Mouse (Mus musculus) heart, embryonic 15.5 days (tissue): ENCODE data around the gene Hapln2. TPM values are rescaled to one million over a fixed set of nuclear protein-coding genes. Genes with fewer than 3 reads are reported as not detected.
A peak's percentile ranks its signal among the peaks of the same experiment; 100 is the strongest.

Experiments used
- ATAC-seq: fragments of 200-750 bp; cut with Nextera tagmentation; replicated peaks from 2 replicates; pipeline ENCODE4 v1.8.0; 2017; ENCODE audit warnings: low read depth, moderate TSS enrichment; ENCODE audit not compliant: insufficient number of reproducible peaks, insufficient read depth, low FRiP score
- H3K27ac ChIP-seq: fragments of 300-500 bp; sonication (generic); 2 replicates; pipeline ENCODE4 v1.5.1; 2015; ENCODE audit warnings: mild to moderate bottlenecking, inconsistent platforms
- H3K27me3 ChIP-seq: fragments of 300-500 bp; sonication (generic); 2 replicates; pipeline ENCODE4 v1.6.1; 2015; ENCODE audit warnings: inconsistent platforms
- H3K36me3 ChIP-seq: fragments of 300-500 bp; sonication (generic); 2 replicates; pipeline ENCODE4 v1.6.1; 2015; ENCODE audit warnings: mild to moderate bottlenecking, inconsistent platforms
- H3K4me1 ChIP-seq: fragments of 300-500 bp; sonication (generic); replicated peaks from 2 replicates; pipeline ENCODE4 v1.6.1; 2015; ENCODE audit warnings: inconsistent platforms
- H3K4me2 ChIP-seq: fragments of 300-500 bp; sonication (generic); 2 replicates; pipeline ENCODE4 v1.6.1; 2015; ENCODE audit warnings: inconsistent platforms, mild to moderate bottlenecking, moderate library complexity
- H3K4me3 ChIP-seq: fragments of 300-500 bp; sonication (generic); 2 replicates; pipeline ENCODE4 v1.5.1; 2015; ENCODE audit warnings: mild to moderate bottlenecking, inconsistent platforms
- H3K9ac ChIP-seq: fragments of 300-500 bp; sonication (generic); 2 replicates; pipeline ENCODE4 v1.6.1; 2015; ENCODE audit warnings: mild to moderate bottlenecking, inconsistent platforms
- H3K9me3 ChIP-seq: fragments of 300-500 bp; sonication (generic); replicated peaks from 2 replicates; pipeline ENCODE4 v1.6.1; 2016; ENCODE audit warnings: inconsistent platforms
- WGBS: fragments of 180-500 bp; shearing (Covaris S2); methylation state at CpG from one replicate; pipeline ENCODE4 v1.1.7; 2015; ENCODE audit warnings: mixed read lengths; 5-methylcytosine and 5-hydroxymethylcytosine counted together
- polyA plus RNA-seq: library from polyadenylated mRNA; unstranded; fragments of >200 nt; fragmentation: Nextera tagmentation; extraction: Ambion mirVana; gene quantifications from 2 replicates; pipeline ENCODE4 v1.2.1, GENCODE M21; 2015

Hapln2 gene
- polyA plus RNA-seq, 1 experiment from 2014 or later = 0.15 TPM

- Histone ChIP-seq H3K4me3 (0 out of 2 replicates have a peak overlapping the region, but pooled peaks have one; percentile 47), H3K9me3 (no peaks in the 10 kb centered on the region), H3K27me3 (peaks cover 97% of the 10 kb centered on the region), H3K9ac (no peak overlapping the region), H3K27ac (no peak overlapping the region), H3K4me2 (no peak overlapping the region; the same call in 1 of the 2 replicates), H3K36me3 (no peaks in the 10 kb centered on the region), H3K4me1 (peaks cover 34% of the 10 kb centered on the region)
- WGBS = 16% methylated on average over 11 of the region's 11 CpGs
- no peak for ATAC-seq
Observed at GRCm38 (mm10) chr3:88000816-88001595, 26.4 kb downstream of the Hapln2 start.

GRCm38 (mm10) chr3:88000181-88000580, 27.2 kb downstream of the Hapln2 start, which contains the start of gene Bcan:
TSS of gene Bcan (minus strand) at chr3:88000230.
- H3K4me1 ChIP-seq = peaks cover 34% of the 10 kb centered on the region
- no peaks in the 10 kb centered on the region for H3K9me3 ChIP-seq
- H3K4me2 ChIP-seq = peak within 1 kb of the TSS; percentile 70
- H3K9ac ChIP-seq = 0 out of 2 replicates have a peak within 1 kb of the TSS, but pooled peaks have one; percentile 6
- no peak within 1 kb of the TSS for H3K27ac ChIP-seq
- ATAC-seq = no peak
- H3K4me3 ChIP-seq = peak within 1 kb of the TSS; percentile 47
- WGBS = under 1% methylated on average over 39 of the region's 39 CpGs
- H3K27me3 ChIP-seq = peaks cover 99% of the 10 kb centered on the region
- H3K36me3 ChIP-seq = no peaks in the 10 kb centered on the region

- Histone ChIP-seq H3K9me3 (no peaks in the 10 kb centered on the region), H3K9ac (no peak overlapping the region), H3K4me2 (peak overlapping the region; percentile 70), H3K27me3 (peaks cover 99% of the 10 kb centered on the region), H3K36me3 (no peaks in the 10 kb centered on the region), H3K4me1 (peaks cover 34% of the 10 kb centered on the region), H3K27ac (no peak overlapping the region), H3K4me3 (peak overlapping the region; percentile 47)
- WGBS = 1% methylated on average over 38 of the region's 38 CpGs
- no peak for ATAC-seq
Observed at GRCm38 (mm10) chr3:87999243-87999895, 28.0 kb downstream of the Hapln2 start.

GRCm38 (mm10) chr3:87998747-87999146, 28.6 kb downstream of the Hapln2 start:
- H3K4me1 ChIP-seq = peaks cover 34% of the 10 kb centered on the region
- no peak overlapping the region for H3K4me2 ChIP-seq
- no peaks in the 10 kb centered on the region for H3K9me3 ChIP-seq
- no peaks in the 10 kb centered on the region for H3K36me3 ChIP-seq
- no peak overlapping the region for H3K9ac ChIP-seq
- no peak overlapping the region for H3K27ac ChIP-seq
- 6% methylated on average over 7 of the region's 7 CpGs for WGBS
- no peak for ATAC-seq
- peaks cover 100% of the 10 kb centered on the region for H3K27me3 ChIP-seq
- no peak overlapping the region for H3K4me3 ChIP-seq

- H3K9ac ChIP-seq = peak overlapping the region; percentile 12; the same call in 1 of the 2 replicates
- under 1% methylated on average over 49 of the region's 49 CpGs for WGBS
Observed at GRCm38 (mm10) chr3:87996971-87997614, 30.3 kb downstream of the Hapln2 start.

GRCm38 (mm10) chr3:87996401-87996800, 31.0 kb downstream of the Hapln2 start:
- Histone ChIP-seq H3K4me3 (peak overlapping the region; percentile 48; the same call in 1 of the 2 replicates), H3K4me2 (no peak overlapping the region), H3K36me3 (no peaks in the 10 kb centered on the region), H3K27me3 (peaks cover 100% of the 10 kb centered on the region), H3K4me1 (peaks cover 26% of the 10 kb centered on the region), H3K27ac (no peak overlapping the region), H3K9ac (no peak overlapping the region), H3K9me3 (no peaks in the 10 kb centered on the region)
- WGBS = 5% methylated on average over 15 of the region's 15 CpGs
- no peak for ATAC-seq

More at GRCm38 (mm10) chr3:87996971-87997614, 30.3 kb downstream of the Hapln2 start:
- no peaks in the 10 kb centered on the region for H3K36me3 ChIP-seq
- peaks cover 100% of the 10 kb centered on the region for H3K27me3 ChIP-seq
- ATAC-seq = no peak
- H3K4me3 ChIP-seq = peak overlapping the region; percentile 48
- peaks cover 27% of the 10 kb centered on the region for H3K4me1 ChIP-seq
- no peak overlapping the region for H3K27ac ChIP-seq
- no peaks in the 10 kb centered on the region for H3K9me3 ChIP-seq
- peak overlapping the region; percentile 75 for H3K4me2 ChIP-seq

- H3K4me2 ChIP-seq = no peak overlapping the region
- H3K9me3 ChIP-seq = no peaks in the 10 kb centered on the region
- ATAC-seq = no peak
- peaks cover 100% of the 10 kb centered on the region for H3K27me3 ChIP-seq
- no peak overlapping the region for H3K9ac ChIP-seq
- H3K4me1 ChIP-seq = peaks cover 20% of the 10 kb centered on the region
- H3K4me3 ChIP-seq = no peak overlapping the region
- H3K36me3 ChIP-seq = no peaks in the 10 kb centered on the region
- H3K27ac ChIP-seq = no peak overlapping the region
- 28% methylated on average over 11 of the region's 11 CpGs for WGBS
Observed at GRCm38 (mm10) chr3:87995331-87995730, 32.1 kb downstream of the Hapln2 start.

GRCm38 (mm10) chr3:87993436-87993835, 33.9 kb downstream of the Hapln2 start:
- no peaks in the 10 kb centered on the region for H3K9me3 ChIP-seq
- no peak for ATAC-seq
- 2% methylated on average over 6 of the region's 6 CpGs for whole genome bisulfite sequencing
- peaks cover 12% of the 10 kb centered on the region for H3K4me1 ChIP-seq
- H3K27me3 ChIP-seq = peaks cover 100% of the 10 kb centered on the region
- no peak overlapping the region for H3K27ac ChIP-seq
- H3K4me3 ChIP-seq = no peak overlapping the region
- H3K9ac ChIP-seq = no peak overlapping the region
- no peaks in the 10 kb centered on the region for H3K36me3 ChIP-seq
- no peak overlapping the region for H3K4me2 ChIP-seq

- Histone ChIP-seq H3K27ac (no peak overlapping the region), H3K27me3 (peaks cover 66% of the 10 kb centered on the region), H3K9me3 (no peaks in the 10 kb centered on the region), H3K4me1 (peaks cover 32% of the 10 kb centered on the region), H3K9ac (no peak overlapping the region), H3K4me2 (no peak overlapping the region), H3K4me3 (no peak overlapping the region), H3K36me3 (no peaks in the 10 kb centered on the region)
- 30% methylated on average over 10 of the region's 10 CpGs for WGBS
- no peak for ATAC-seq
Observed at GRCm38 (mm10) chr3:87989935-87990334, 37.4 kb downstream of the Hapln2 start.

- WGBS = 6% methylated on average over 15 of the region's 15 CpGs
- Histone ChIP-seq H3K9ac (peak overlapping the region; percentile 20; the same call in 1 of the 2 replicates), H3K36me3 (no peaks in the 10 kb centered on the region), H3K4me3 (peak overlapping the region; percentile 43), H3K4me1 (peaks cover 49% of the 10 kb centered on the region), H3K27me3 (peaks cover 47% of the 10 kb centered on the region), H3K27ac (no peak overlapping the region), H3K9me3 (no peaks in the 10 kb centered on the region), H3K4me2 (peak overlapping the region; percentile 70)
- ATAC-seq = no peak
Observed at GRCm38 (mm10) chr3:87988068-87988467, 39.3 kb downstream of the Hapln2 start.

- Histone ChIP-seq H3K4me2 (peak overlapping the region; percentile 70), H3K36me3 (no peaks in the 10 kb centered on the region), H3K27ac (no peak overlapping the region; the same call in 1 of the 2 replicates), H3K4me3 (peak overlapping the region; percentile 43), H3K9me3 (no peaks in the 10 kb centered on the region), H3K4me1 (peaks cover 53% of the 10 kb centered on the region), H3K9ac (peak overlapping the region; percentile 20; the same call in 1 of the 2 replicates), H3K27me3 (peaks cover 43% of the 10 kb centered on the region)
- ATAC-seq = peak; percentile 27; the same call in 1 of the 2 replicates
- WGBS = 2% methylated on average over 15 of the region's 15 CpGs
Observed at GRCm38 (mm10) chr3:87987633-87988032, 39.8 kb downstream of the Hapln2 start.
